Mouse (Mus musculus) forebrain, embryonic 11.5 days (tissue): ENCODE data around the gene Atxn1l. TPM values are rescaled to one million over a fixed set of nuclear protein-coding genes. Genes with fewer than 3 reads are reported as not detected.
A peak's percentile ranks its signal among the peaks of the same experiment; 100 is the strongest.

Experiments
- ATAC-seq: fragments of 200-750 bp; cut with Nextera tagmentation; replicated peaks from 2 replicates; pipeline ENCODE4 v1.8.0; 2017; ENCODE audit warnings: moderate TSS enrichment; ENCODE audit not compliant: low FRiP score
- DNase-seq: peaks from one replicate; pipeline ENCODE4 v3.0.0-alpha.2; 2017; ENCODE audit warnings: low spot score
- H3K27ac ChIP-seq: fragments of 300-500 bp; sonication (generic); 2 replicates; pipeline ENCODE4 v1.5.1; 2014; ENCODE audit warnings: low read depth, low read length
- H3K27me3 ChIP-seq: fragments of 300-500 bp; sonication (generic); 2 replicates; pipeline ENCODE4 v1.6.1; 2014; ENCODE audit warnings: mild to moderate bottlenecking, low read length, mixed read lengths; ENCODE audit not compliant: control insufficient read depth, insufficient read depth
- H3K36me3 ChIP-seq: fragments of 300-500 bp; sonication (generic); 2 replicates; pipeline ENCODE4 v1.6.1; 2014; ENCODE audit warnings: mild to moderate bottlenecking, low read length, moderate library complexity, mixed read lengths; ENCODE audit not compliant: control insufficient read depth, insufficient read depth
- H3K4me1 ChIP-seq: fragments of 300-500 bp; sonication (generic); replicated peaks from 2 replicates; pipeline ENCODE4 v1.6.1; 2014; ENCODE audit warnings: low read length, mixed read lengths; ENCODE audit not compliant: control insufficient read depth, insufficient read depth
- H3K4me2 ChIP-seq: fragments of 300-500 bp; sonication (generic); 2 replicates; pipeline ENCODE4 v1.6.1; 2014; ENCODE audit warnings: low read depth, mild to moderate bottlenecking, low read length, moderate library complexity, mixed read lengths; ENCODE audit not compliant: severe bottlenecking
- H3K4me3 ChIP-seq: fragments of 300-500 bp; sonication (generic); 2 replicates; pipeline ENCODE4 v1.5.1; 2014; ENCODE audit warnings: low read depth, low read length
- H3K9ac ChIP-seq: fragments of 300-500 bp; sonication (generic); 2 replicates; pipeline ENCODE4 v1.6.1; 2014; ENCODE audit warnings: low read length
- H3K9me3 ChIP-seq: fragments of 300-500 bp; sonication (generic); 2 replicates; pipeline ENCODE4 v1.6.1; 2016; ENCODE audit warnings: low read length, mixed read lengths; ENCODE audit not compliant: control insufficient read depth
- WGBS: fragments of 180-500 bp; shearing (Covaris S2); extraction: QIAGEN DNeasy Blood & Tissue Kit; methylation state at CpG from one replicate; pipeline ENCODE4 v1.1.7; 2014; 5-methylcytosine and 5-hydroxymethylcytosine counted together
- polyA plus RNA-seq: library from polyadenylated mRNA; unstranded; fragments of >200 nt; fragmentation: Nextera tagmentation; extraction: Ambion mirVana; gene quantifications from 2 replicates; pipeline ENCODE4 v1.2.1, GENCODE M21; 2014

Atxn1l gene
- 8.3 and 8.6 TPM in 2 replicates for polyA plus RNA-seq

DNA sequence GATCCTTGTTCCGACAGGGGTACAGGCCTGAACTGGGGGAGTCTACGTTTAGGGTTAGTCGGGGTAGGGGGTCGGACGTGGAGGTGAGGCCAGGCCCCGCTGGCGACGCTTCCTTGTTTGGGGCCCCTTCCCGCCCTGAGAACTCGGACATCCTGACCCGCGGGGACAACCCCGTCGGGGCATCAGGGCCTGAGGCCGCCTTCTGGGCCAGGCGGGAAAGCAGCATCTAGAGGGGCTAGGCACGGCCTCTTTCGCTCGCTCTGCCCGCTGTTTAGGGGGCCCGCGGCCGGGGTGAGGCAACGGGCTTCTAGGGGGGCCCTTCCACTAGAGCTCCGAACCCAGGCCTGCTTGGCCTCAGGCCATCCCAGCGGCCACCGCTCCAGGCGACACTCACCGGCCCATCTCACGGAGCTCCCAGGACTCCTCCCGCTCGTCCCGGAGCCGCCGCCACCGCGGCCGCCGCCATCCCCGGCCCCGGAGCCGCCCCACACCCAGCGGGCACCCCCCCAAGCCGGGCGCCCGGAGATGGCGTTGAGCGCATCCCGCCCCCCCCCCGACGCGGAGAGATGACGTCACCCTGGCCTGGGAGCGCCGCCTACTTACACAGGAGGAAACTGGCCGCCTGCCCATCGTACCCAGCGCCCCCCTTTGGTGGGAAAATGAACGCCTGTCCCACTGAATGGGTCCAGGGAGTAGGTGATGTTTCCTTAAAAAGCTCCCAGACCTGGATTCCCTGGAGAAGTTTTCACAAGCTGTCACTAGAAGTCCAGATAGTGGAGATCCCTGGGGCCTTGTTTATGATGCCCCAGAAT is at the start of gene Atxn1l:
Atxn1l (minus strand) TSS at position 503 of the 812 bp plus-strand sequence.
- ATAC-seq (peak; percentile 90), DNase-seq (peak; percentile 98)
- Histone ChIP-seq H3K27ac (0 out of 2 replicates have a peak within 1 kb of the TSS, but pooled peaks have one; percentile 25), H3K36me3 (no peaks in the 10 kb centered on the region; the same call in 1 of the 2 replicates), H3K4me3 (peak within 1 kb of the TSS; percentile 95), H3K4me2 (peak within 1 kb of the TSS; percentile 88), H3K4me1 (peaks cover 2% of the 10 kb centered on the region), H3K27me3 (no peaks in the 10 kb centered on the region), H3K9me3 (no peaks in the 10 kb centered on the region), H3K9ac (peak within 1 kb of the TSS; percentile 97)
- WGBS, result under 1% methylated on average over 56 of the region's 59 CpGs

DNA sequence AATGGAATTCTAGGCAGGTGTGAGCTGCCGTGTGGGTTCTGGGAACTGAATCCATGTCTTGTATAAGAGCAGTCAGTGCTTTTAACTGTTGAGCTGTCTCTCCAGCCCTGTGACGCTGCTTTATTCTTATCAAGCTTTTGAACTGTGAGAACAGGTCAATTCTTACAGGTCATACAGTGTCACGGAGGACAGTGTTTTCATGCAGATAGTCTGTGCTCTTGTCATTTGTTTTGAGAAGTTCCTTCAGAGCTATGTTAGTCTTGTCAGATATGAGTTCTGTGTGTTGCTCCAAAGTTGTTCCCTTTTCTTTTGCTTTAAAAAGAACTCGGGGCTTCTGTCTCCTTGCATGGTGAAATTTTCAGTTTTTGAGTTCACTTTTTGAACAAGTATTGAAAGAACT is 43.0 kb upstream of the Atxn1l start:
- Histone ChIP-seq H3K4me3 (no peak overlapping the region), H3K27me3 (no peaks in the 10 kb centered on the region), H3K9me3 (no peaks in the 10 kb centered on the region), H3K4me2 (no peak overlapping the region), H3K27ac (no peak overlapping the region), H3K9ac (no peak overlapping the region), H3K4me1 (peaks cover 4% of the 10 kb centered on the region; the same call in 1 of the 2 replicates), H3K36me3 (no peaks in the 10 kb centered on the region)
- DNase-seq (no peak), ATAC-seq (no peak)
- WGBS, result 82% methylated on average over 4 of the region's 4 CpGs

DNA sequence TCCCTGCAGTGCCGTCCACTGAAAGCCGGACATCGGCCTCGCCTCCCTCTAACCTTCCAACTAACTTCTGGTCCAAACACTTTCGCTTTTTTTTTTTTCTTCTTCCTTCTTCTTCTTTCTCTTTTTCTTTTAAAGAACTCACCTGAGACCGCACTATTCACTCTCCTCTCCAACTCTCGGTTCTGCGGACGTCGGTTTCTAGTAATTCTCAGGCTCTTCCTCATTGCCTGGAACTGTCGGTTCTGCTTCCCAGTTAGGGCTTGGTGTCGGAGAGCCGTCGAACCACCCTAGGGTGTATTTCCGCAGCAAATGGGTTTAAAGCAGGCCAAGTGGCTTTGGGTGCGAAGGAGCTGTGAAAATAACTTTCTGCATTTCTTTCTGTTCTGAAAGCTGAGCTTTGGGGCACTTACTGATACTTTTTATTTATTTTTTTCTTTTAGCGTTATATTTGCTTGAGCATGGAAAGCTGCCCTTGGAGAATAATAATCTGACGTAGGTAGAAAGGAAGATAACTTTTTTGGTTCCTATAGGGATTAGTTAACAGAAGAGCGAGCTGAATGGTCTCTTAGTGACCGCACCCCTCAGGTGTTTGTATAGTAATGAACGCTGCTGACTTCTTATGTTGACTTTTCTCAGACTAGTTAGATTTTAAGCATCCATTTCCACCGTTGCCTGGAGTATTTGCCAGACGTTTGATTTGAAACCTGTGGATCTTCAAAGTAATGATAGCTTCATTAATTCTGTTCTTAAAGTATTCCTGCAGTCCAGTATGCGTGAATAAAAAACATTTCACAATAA is 42.1 kb upstream of the Atxn1l start:
- no peak for ATAC-seq

DNA sequence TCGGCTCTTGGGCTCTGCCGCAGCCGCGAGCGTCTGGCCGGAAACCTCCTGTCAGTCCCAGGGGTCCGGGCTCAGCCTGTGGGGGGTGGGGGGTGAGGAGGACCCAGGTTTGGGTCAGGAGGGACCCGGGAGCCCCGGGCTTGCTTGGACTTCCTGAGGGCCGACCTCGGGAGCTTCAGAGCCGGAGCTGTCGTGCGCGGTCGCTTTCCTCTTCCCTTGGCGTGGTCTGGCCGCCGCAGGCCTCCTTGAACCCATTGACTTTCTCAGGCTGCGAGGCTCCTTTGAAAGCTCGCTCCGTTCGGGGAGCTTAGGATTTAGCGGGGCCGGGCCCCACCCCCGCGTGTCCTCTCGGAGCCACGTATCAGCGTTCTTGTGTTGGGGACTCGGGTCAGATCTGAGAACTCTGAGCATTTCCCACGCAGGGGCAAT is 41.5 kb upstream of the Atxn1l start:
- ATAC-seq (peak; percentile 75), DNase-seq (no peak)
- Histone ChIP-seq H3K4me2 (peak overlapping the region; percentile 93), H3K4me3 (peak overlapping the region; percentile 96), H3K27ac (peak overlapping the region; percentile 95), H3K36me3 (no peaks in the 10 kb centered on the region), H3K9ac (peak overlapping the region; percentile 96), H3K9me3 (no peaks in the 10 kb centered on the region), H3K27me3 (no peaks in the 10 kb centered on the region), H3K4me1 (peaks cover 4% of the 10 kb centered on the region; the same call in 1 of the 2 replicates)
- WGBS, result under 1% methylated on average over 31 of the region's 32 CpGs

More for the DNA sequence above, 42.1 kb upstream of the Atxn1l start:
- H3K4me2 ChIP-seq, result peak overlapping the region; percentile 93
- DNase-seq, result no peak
- H3K27ac ChIP-seq, result no peak overlapping the region
- no peaks in the 10 kb centered on the region for H3K27me3 ChIP-seq
- 26% methylated on average over 24 of the region's 24 CpGs for WGBS
- H3K9ac ChIP-seq, result peak overlapping the region; percentile 96
- no peaks in the 10 kb centered on the region for H3K9me3 ChIP-seq
- peaks cover 4% of the 10 kb centered on the region; the same call in 1 of the 2 replicates for H3K4me1 ChIP-seq
- H3K36me3 ChIP-seq, result no peaks in the 10 kb centered on the region
- peak overlapping the region; percentile 96 for H3K4me3 ChIP-seq

DNA sequence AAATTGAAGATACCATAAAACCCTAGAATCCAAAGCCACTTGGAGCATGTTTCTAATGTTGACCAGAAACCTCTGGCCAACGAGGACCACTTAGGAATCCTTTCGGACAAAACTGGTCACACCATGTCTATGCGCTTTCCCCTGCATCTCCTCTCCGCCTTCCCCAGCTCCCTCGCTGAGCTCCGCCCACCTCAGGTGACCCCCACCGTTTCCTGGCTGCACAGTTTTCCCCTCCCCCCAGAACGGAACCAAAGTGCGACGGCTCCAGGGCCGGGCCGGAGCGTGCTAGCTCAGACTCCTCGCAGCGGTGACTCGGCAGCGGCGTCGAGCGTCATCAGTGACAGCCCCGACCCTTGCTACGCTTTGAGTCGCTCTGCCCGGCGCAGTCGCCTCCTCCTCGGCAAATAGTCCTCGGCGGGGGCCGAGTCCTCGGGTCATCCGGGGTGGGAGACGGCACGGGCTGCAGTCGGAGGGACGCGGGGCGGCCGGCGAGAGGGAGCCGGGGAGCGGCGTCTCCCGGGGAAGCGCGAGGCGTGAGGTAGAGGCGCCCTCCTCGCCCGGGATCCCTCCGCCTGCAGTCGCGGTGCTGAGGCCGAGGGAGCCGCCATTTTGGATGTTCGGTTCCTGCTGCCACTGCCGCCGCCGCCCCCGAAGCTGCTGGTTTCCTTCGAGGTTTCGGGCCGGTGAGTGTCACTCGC is 40.9 kb upstream of the Atxn1l start, which contains the start of gene Ap1g1:
Ap1g1 (plus strand) TSS at position 275 of the 698 bp plus-strand sequence.
- H3K9me3 ChIP-seq, result no peaks in the 10 kb centered on the region
- H3K36me3 ChIP-seq, result no peaks in the 10 kb centered on the region
- peaks cover 4% of the 10 kb centered on the region; the same call in 1 of the 2 replicates for H3K4me1 ChIP-seq
- peak within 1 kb of the TSS; percentile 96 for H3K9ac ChIP-seq
- ATAC-seq, result peak; percentile 99
- peak within 1 kb of the TSS; percentile 93 for H3K4me2 ChIP-seq
- peak within 1 kb of the TSS; percentile 95 for H3K27ac ChIP-seq
- peak within 1 kb of the TSS; percentile 96 for H3K4me3 ChIP-seq
- WGBS, result under 1% methylated on average over 53 of the region's 64 CpGs
- H3K27me3 ChIP-seq, result no peaks in the 10 kb centered on the region
- DNase-seq, result peak; percentile 99

DNA sequence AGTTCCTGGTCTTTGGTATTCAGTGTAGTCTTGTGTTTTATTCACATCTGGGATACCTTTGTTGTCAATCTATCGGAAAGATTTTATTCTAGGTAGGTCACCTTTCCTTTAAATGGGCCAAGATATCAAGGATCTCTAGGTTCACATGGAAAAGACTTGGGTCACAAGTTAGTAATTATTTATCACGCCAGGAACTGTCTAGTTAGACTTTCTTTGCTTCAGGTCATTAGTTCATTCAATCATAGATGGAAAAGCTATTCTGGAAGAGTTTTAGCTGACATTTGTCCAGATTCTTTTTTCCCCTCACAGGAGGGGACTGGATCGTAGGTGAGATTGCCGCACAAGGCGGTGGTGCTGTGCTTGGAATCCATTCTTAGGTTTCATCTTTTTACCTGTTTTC is 40.3 kb upstream of the Atxn1l start:
- H3K9ac ChIP-seq, result peak overlapping the region; percentile 96; the same call in 1 of the 2 replicates
- DNase-seq (no peak), ATAC-seq (no peak)

DNA sequence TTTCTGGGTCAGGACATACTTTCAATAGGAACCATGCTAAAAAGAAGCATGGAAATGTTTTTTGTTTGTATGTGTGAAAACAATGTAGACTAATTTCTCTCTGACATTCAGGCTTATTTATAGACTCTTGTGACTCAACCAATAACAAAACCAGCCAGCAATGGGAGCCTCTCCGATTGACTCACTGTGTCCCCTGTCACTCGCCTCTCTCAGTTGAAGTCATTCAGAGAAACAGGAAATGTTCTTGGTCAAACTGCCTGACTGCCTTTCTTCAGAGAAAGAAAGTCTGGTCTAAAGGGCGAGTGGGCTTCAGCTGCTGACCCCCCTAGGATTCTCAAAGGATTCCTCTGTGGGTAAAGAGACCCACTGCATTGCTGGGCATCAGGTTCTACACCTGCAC is 35.6 kb upstream of the Atxn1l start:
- Histone ChIP-seq H3K9ac (no peak overlapping the region), H3K36me3 (no peaks in the 10 kb centered on the region), H3K27me3 (no peaks in the 10 kb centered on the region), H3K9me3 (no peaks in the 10 kb centered on the region), H3K4me2 (no peak overlapping the region), H3K4me3 (no peak overlapping the region), H3K27ac (no peak overlapping the region), H3K4me1 (no peaks in the 10 kb centered on the region)
- 54% methylated on average over 3 of the region's 3 CpGs for WGBS
- no peak for DNase-seq
- no peak for ATAC-seq

More for the DNA sequence above, 40.3 kb upstream of the Atxn1l start:
- Histone ChIP-seq H3K27ac (no peak overlapping the region), H3K36me3 (no peaks in the 10 kb centered on the region), H3K4me3 (peak overlapping the region; percentile 96), H3K27me3 (no peaks in the 10 kb centered on the region), H3K9me3 (no peaks in the 10 kb centered on the region), H3K4me1 (peaks cover 4% of the 10 kb centered on the region; the same call in 1 of the 2 replicates), H3K4me2 (peak overlapping the region; percentile 93)
- whole genome bisulfite sequencing, result 26% methylated on average over 5 of the region's 5 CpGs

DNA sequence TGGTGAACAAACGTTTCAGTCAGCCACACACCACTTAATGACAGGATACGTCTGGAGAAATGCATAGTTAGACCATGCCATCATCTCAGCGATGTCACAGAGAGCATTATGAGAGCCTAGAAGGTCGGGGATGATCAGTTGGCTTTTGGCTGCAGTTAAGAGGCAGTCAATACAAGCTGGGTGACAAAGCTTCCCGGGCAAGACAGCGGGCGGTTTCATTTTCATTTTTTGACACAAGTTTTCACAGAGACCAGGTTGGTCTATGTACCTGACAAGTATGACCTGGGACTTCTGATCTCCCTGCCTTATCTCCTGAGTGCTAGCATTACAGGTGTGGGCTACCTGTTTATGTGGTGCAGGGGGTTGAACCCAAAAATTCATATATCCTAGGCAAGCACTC is 28.5 kb upstream of the Atxn1l start:
- WGBS, result 78% methylated on average over 7 of the region's 7 CpGs
- no peak for ATAC-seq
- H3K4me3 ChIP-seq, result no peak overlapping the region

More for the DNA sequence above, 28.5 kb upstream of the Atxn1l start:
- no peaks in the 10 kb centered on the region for H3K4me1 ChIP-seq
- no peaks in the 10 kb centered on the region for H3K9me3 ChIP-seq
- no peaks in the 10 kb centered on the region for H3K27me3 ChIP-seq
- no peaks in the 10 kb centered on the region for H3K36me3 ChIP-seq
- H3K4me2 ChIP-seq, result no peak overlapping the region
- H3K27ac ChIP-seq, result no peak overlapping the region
- no peak for DNase-seq
- no peak overlapping the region for H3K9ac ChIP-seq
